Mouse (Mus musculus) megakaryocyte-erythroid progenitor cell, adult 5-6 weeks (primary cell): ENCODE results near the gene Eif3b. TPM values are rescaled to one million over a fixed set of nuclear protein-coding genes. Genes with fewer than 3 reads are reported as not detected.
A peak's percentile ranks its signal among the peaks of the same experiment; 100 is the strongest.
"Not testable (repeated sequence)": the region's sequence is repeated elsewhere in the genome, so short reads cannot be mapped to it uniquely, and the experiment has no call there.

ENCODE experiments used
- ATAC-seq: replicated peaks from 2 replicates; pipeline ENCODE4 v1.8.0; 2016; ENCODE audit warnings: mild to moderate bottlenecking, inconsistent platforms; ENCODE audit not compliant: severe bottlenecking, poor library complexity, low FRiP score, low TSS enrichment
- total RNA-seq, 2 experiments: library from RNA; stranded (forward) in 1 of 2; stranded (reverse) in 1 of 2; fragments of 200-1000, 215-1000 nt in 1 of 2; fragments of >200 nt in 1 of 2; fragmentation: Nextera tagmentation in 1 of 2; gene quantifications; 2 replicates each; pipeline ENCODE4 v1.2.3; 2014 to 2017

Eif3b gene
- total RNA-seq, 2 experiments from 2014 or later, result 260 to 301 TPM

DNA sequence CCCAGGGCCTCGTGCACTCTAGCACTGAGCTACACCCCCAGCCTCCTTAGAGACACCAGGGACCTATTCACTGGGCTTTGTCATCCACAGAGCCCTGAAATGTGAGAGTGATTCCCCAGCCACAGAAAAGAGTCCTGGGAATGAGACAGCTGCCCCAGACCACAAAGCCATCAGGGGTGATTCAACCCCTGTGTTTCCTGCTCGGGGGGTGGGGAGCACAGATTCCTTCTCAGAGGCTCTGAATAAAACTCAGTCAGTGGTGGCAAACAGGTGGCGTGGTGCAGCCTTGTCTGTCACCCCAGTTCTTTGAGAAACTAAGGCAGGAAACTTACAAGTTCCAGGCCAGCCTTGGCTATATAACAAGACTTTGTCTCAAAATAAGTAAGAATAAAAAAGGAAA, 42.3 kb downstream of the Eif3b start:
- no peak for ATAC-seq

DNA sequence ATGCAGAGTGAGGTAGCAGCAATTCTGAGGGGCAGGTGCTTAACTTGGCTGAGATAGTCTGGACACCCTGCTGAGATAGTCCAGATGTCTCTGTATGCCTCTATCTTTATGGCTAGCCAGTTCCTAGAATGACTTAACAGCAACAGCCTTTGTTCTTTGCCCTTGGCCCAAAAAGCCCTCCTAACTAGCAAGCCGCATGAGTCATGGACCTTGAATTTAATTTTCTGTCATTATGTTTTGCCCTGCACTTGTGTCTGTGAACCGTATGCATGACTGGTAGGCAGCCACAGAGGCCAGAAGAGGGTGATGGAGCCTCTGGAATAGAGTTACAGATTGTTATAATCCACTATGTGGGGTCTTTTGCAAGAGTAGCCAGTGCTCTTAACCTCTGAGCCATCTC, 44.0 kb downstream of the Eif3b start:
- ATAC-seq, result not testable (repeated sequence)

DNA sequence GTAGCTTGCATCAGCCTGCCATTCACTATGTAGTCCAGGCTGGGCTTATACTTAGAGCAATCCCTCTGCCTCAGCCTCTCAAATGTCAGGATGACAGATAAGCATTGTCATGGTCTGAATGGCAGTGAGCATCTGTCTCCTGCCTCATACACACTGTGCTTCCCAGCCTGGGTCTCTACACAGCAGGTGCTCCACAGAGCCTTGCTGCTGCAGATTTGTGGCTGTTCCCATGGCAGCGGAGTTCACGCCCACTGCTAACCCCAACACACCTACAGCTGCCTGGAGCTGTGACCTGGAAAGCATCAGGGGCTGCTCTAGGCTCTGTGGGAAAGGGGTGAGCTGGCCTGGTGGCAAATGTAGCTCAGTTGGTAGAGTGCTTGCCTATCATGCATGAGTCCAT, 45.8 kb downstream of the Eif3b start:
- no peak for ATAC-seq

DNA sequence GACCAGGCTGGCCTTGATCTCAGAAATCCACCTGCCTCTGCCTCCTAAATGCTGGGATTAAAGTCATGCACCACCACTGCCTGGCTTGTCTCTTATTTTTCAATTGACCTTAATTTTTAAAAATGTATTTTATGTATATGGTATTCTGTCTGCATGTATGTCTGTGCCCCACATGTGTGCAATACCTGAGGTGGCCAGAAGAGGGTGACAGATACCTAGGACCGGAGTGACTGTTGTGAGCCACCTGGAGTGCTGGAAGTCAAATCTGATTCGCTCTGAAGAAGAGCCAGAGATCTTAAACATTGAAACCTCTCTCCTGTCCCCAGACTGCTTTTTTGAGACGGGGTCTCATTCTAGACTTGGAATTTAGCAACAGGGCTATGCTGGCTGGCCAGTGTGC, 53.2 kb downstream of the Eif3b start:
- peak; percentile 45; the same call in 1 of the 2 replicates for ATAC-seq

DNA sequence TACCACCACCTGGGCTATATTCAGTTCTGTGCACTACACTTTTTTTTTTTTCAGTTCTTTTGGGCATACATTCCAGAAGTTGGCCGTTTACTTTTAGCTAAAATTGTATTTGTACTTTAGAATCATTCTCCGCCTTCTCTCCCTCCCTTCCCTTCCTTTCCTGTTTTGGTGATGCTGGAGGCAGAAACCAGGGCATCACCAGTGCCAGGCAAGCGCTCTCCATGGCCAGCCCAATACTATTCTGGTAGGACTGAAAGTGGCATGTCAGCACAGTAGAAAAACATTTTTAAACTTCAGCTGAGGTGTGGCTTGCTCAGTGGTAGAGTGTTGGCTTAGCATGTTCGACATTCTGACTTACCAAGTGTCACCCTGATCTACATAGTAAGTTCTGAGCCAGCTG, 62.3 kb downstream of the Eif3b start:
- no peak for ATAC-seq

DNA sequence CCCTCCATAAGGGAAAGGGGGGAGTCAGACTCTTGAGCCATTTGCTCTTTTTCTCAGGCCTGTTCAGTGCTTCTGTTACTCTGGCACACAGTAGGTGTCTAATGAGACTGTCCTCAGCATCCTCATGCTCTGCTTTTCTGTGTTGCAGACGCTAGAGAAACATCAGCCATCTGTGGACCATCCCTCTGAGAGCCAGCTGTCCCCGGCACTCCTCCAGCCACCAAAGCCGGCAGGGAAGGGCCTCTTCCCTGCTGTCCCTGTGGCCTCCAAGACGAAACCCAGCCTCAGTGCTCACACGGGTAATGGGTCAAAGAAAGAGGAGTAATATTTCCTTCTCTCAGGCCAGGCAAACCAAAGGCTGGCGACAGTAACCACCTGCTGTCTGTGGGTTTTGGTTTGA, 72.0 kb downstream of the Eif3b start:
- no peak for ATAC-seq

DNA sequence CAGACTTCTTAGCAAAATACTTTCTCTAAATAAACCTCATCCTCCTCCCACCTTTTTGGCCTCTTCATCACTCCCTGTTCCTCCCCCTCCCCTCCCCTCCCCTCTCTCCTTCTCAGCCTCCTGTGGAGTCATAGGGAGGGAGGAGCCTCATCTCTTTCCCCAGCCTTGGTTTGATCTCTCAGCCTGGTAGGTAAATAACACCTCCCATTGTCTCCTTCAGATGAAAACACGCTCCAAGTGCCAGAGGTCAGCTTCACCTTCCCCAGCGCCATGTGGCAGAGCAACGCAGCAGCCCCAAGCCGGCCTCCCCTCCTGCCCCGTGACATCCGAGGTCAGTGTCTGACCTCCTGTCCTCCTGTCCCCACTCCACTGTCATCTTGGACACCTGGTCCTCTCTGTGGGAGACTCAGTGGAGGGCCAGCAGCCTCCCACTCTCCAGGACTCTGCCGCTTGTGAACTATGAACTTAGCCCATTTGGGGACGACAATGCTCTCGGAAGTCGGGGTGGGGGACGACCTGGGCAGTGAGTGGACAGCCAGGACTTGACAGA, 73.6 kb downstream of the Eif3b start:
- ATAC-seq, result no peak

Other genes starting within 250 kb of the Eif3b start
- gene Mad1l1, start 97.8 kb upstream of the Eif3b start, total RNA-seq (2014; fragmentation: Nextera tagmentation), result 30.4 and 34.2 TPM in 2 replicates
- 61.6 and 66.9 TPM in 2 replicates for gene Mad1l1, start 97.8 kb upstream of the Eif3b start, total RNA-seq (2017)
- 24.4 and 45.5 TPM in 2 replicates for gene Nudt1, start 97.7 kb upstream of the Eif3b start, total RNA-seq (2014; fragmentation: Nextera tagmentation)
- gene Nudt1, start 97.7 kb upstream of the Eif3b start, total RNA-seq (2017), result 58.2 and 65.2 TPM in 2 replicates
- 13.5 and 15.0 TPM in 2 replicates for gene Mrm2, start 87.4 kb upstream of the Eif3b start, total RNA-seq (2014; fragmentation: Nextera tagmentation)
- 6.0 and 10.0 TPM in 2 replicates for gene Mrm2, start 87.4 kb upstream of the Eif3b start, total RNA-seq (2017)
- 4.3 and 11.1 TPM in 2 replicates for gene Snx8, start 30.1 kb upstream of the Eif3b start, total RNA-seq (2014; fragmentation: Nextera tagmentation)
- 6.6 and 8.6 TPM in 2 replicates for gene Snx8, start 30.1 kb upstream of the Eif3b start, total RNA-seq (2017)
- gene Gm4869, start 26.3 kb downstream of the Eif3b start, total RNA-seq (2014; fragmentation: Nextera tagmentation), result not detected in 2 replicates
- not detected in 2 replicates for gene Gm4869, start 26.3 kb downstream of the Eif3b start, total RNA-seq (2017)
- gene Chst12, start 86.2 kb downstream of the Eif3b start, total RNA-seq (2014; fragmentation: Nextera tagmentation), result 16.6 and 17.2 TPM in 2 replicates
- gene Chst12, start 86.2 kb downstream of the Eif3b start, total RNA-seq (2017), result 3.6 and 3.9 TPM in 2 replicates
- gene Grifin, start 145.7 kb downstream of the Eif3b start, total RNA-seq (2014; fragmentation: Nextera tagmentation), result not detected in 2 replicates
- not detected in 2 replicates for gene Grifin, start 145.7 kb downstream of the Eif3b start, total RNA-seq (2017)
- 17.6 and 38.9 TPM in 2 replicates for gene Lfng, start 188.0 kb downstream of the Eif3b start, total RNA-seq (2014; fragmentation: Nextera tagmentation)
- 21.3 and 22.9 TPM in 2 replicates for gene Lfng, start 188.0 kb downstream of the Eif3b start, total RNA-seq (2017)
- 26.7 and 32.2 TPM in 2 replicates for gene Ttyh3, start 229.7 kb downstream of the Eif3b start, total RNA-seq (2014; fragmentation: Nextera tagmentation)
- 5.6 and 8.6 TPM in 2 replicates for gene Ttyh3, start 229.7 kb downstream of the Eif3b start, total RNA-seq (2017)